Mouse (Mus musculus) CH12F3 (cell line): Measurements from ENCODE around the gene Pebp1.

Source experiments
- in situ Hi-C: fragments of 300-500 bp; cut with MboI; formaldehyde crosslinking; loops from 2 replicates; pipeline ENCODE4 v1.14.3; 2020; ENCODE audit warnings: low sequenced_read_pairs

Gene Pebp1

GRCm38 (mm10) chr5:117242671-117243478 is 44.5 kb downstream of the Pebp1 start:
- in situ Hi-C loops = no loop called here

GRCm38 (mm10) chr5:117241935-117242531 is 45.4 kb downstream of the Pebp1 start:
- in situ Hi-C loops = no loop called here

- in situ Hi-C loops = no loop called here
Measured at GRCm38 (mm10) chr5:117240761-117241322, 46.6 kb downstream of the Pebp1 start.

GRCm38 (mm10) chr5:117240321-117240731 is 47.1 kb downstream of the Pebp1 start:
- in situ Hi-C loops = no loop called here

GRCm38 (mm10) chr5:117239106-117239505 is 48.3 kb downstream of the Pebp1 start:
- in situ Hi-C loops = no loop called here

GRCm38 (mm10) chr5:117236540-117236939 is 50.9 kb downstream of the Pebp1 start:
- in situ Hi-C loops = no loop called here
